Mouse (Mus musculus): ENCODE results near the gene Smtn.
A peak's percentile ranks its signal among the peaks of the same experiment; 100 is the strongest.

Gene Smtn

GRCm38 (mm10) chr11:3526979-3527738 lies 13.3 kb downstream of the Smtn start:
- DNase-seq, result no peak

GRCm38 (mm10) chr11:3526207-3526606 lies 14.2 kb downstream of the Smtn start:
- DNase-seq, result no peak

GRCm38 (mm10) chr11:3525560-3525959 lies 14.9 kb downstream of the Smtn start:
- DNase-seq, result no peak

GRCm38 (mm10) chr11:3523840-3524582 lies 16.4 kb downstream of the Smtn start:
- no peak for DNase-seq

- no peak for DNase-seq
These were observed 18.0 kb downstream of the Smtn start for GRCm38 (mm10) chr11:3522285-3523000.

- no peak for DNase-seq
These were observed 18.8 kb downstream of the Smtn start for GRCm38 (mm10) chr11:3521339-3522224.

GRCm38 (mm10) chr11:3520919-3521318 lies 19.5 kb downstream of the Smtn start:
- no peak for DNase-seq

GRCm38 (mm10) chr11:3519756-3520398 lies 20.5 kb downstream of the Smtn start:
- DNase-seq, result no peak

GRCm38 (mm10) chr11:3519051-3519726 lies 21.2 kb downstream of the Smtn start:
- DNase-seq, result no peak

GRCm38 (mm10) chr11:3517846-3518732 lies 22.3 kb downstream of the Smtn start:
- DNase-seq, result no peak

- DNase-seq, result no peak
These were observed 23.3 kb downstream of the Smtn start for GRCm38 (mm10) chr11:3516859-3517845.

GRCm38 (mm10) chr11:3516121-3516520 lies 24.3 kb downstream of the Smtn start:
- DNase-seq, result no peak

- DNase-seq, result no peak
These were observed 24.8 kb downstream of the Smtn start for GRCm38 (mm10) chr11:3515637-3516036.

- no peak for DNase-seq
These were observed 25.2 kb downstream of the Smtn start for GRCm38 (mm10) chr11:3515216-3515615.

GRCm38 (mm10) chr11:3514529-3515054 lies 25.8 kb downstream of the Smtn start, which contains the start of gene Selenom:
TSS of gene Selenom (plus strand) at chr11:3514684.
- DNase-seq, result peak; percentile 94

GRCm38 (mm10) chr11:3513291-3513690 lies 27.1 kb downstream of the Smtn start:
- no peak for DNase-seq

GRCm38 (mm10) chr11:3510321-3510720 lies 30.1 kb downstream of the Smtn start:
- DNase-seq, result peak; percentile 25

Measured in lung, postnatal 36 days (tissue).